Mouse (Mus musculus): ENCODE data around the gene Drap1. TPM values are rescaled to one million over a fixed set of nuclear protein-coding genes. Genes with fewer than 3 reads are reported as not detected.

Gene Drap1
- total and polyA plus RNA-seq, 3 experiments = 183 to 307 TPM; not detected in 1

GRCm38 (mm10) chr19:5425906-5426565 lies 1.3 kb upstream of the Drap1 start:
- H3K4me3 ChIP-seq (ENCODE audit: control insufficient read depth in 1 of 2, insufficient read depth in 1 of 2, low read depth in 2 of 2, low read length in 2 of 2) = peak overlapping the region; percentile 81 to 100
- peak overlapping the region; percentile 29; the same call in 1 of the 2 replicates for H3K27ac ChIP-seq (ENCODE audit: control insufficient read depth, low read depth, low read length)
- TF ChIP-seq NRF1 (IDR thresholded peaks at IDR 0.05; ENCODE audit: insufficient read depth, low read depth, low read length, poor library complexity, severe bottlenecking) (no peak), ELF1 (IDR thresholded peaks at IDR 0.05; ENCODE audit: low read depth, low read length) (no peak), HCFC1 (IDR thresholded peaks at IDR 0.05; ENCODE audit: low read depth, low read length) (no peak), POLR2A (IDR thresholded peaks at IDR 0.05; ENCODE audit: control insufficient read depth in 1 of 2, insufficient read depth in 1 of 2, low read depth in 1 of 2, low read length in 2 of 2, poor library complexity in 1 of 2) (no peak), KAT2A (conservative IDR thresholded peaks at IDR 0.05; ENCODE audit: low read depth, low read length) (no peak), ETS1 (IDR thresholded peaks at IDR 0.05; ENCODE audit: low read depth, low read length) (no peak), GATA1 (IDR thresholded peaks at IDR 0.05; ENCODE audit: low read depth, low read length) (no peak), SIN3A (IDR thresholded peaks at IDR 0.05; ENCODE audit: low read length) (no peak), CTCF (IDR thresholded peaks at IDR 0.05 in 2 of 3, conservative IDR thresholded peaks at IDR 0.05 in 1 of 3; ENCODE audit: control insufficient read depth in 1 of 3, insufficient read depth in 1 of 3, low read depth in 2 of 3, low read length in 3 of 3, poor library complexity in 1 of 3, severe bottlenecking in 1 of 3) (no peak), BHLHE40 (IDR thresholded peaks at IDR 0.05; ENCODE audit: borderline replicate concordance, low read depth, low read length) (no peak), MAFK (IDR thresholded peaks at IDR 0.05; ENCODE audit: borderline replicate concordance, low read depth, low read length) (no peak)
- H3K27me3 ChIP-seq (ENCODE audit: control insufficient read depth in 1 of 2, insufficient read depth in 2 of 2, low read length in 2 of 2) = no peaks in the 10 kb centered on the region
- peak overlapping the region; percentile 86 for H3K9ac ChIP-seq (ENCODE audit: control insufficient read depth, low read depth, low read length, poor library complexity, severe bottlenecking)
- no peak for DNase-seq (ENCODE audit: low read depth, low spot score)
- peaks cover 0 to 2% of the 10 kb centered on the region in 2 experiments; a peak in 2 of 4 replicates for H3K36me3 ChIP-seq (ENCODE audit: control insufficient read depth in 1 of 2, insufficient read depth in 2 of 2, low read length in 2 of 2)
- H3K79me2 ChIP-seq (ENCODE audit: control insufficient read depth, insufficient read depth, low read length, poor library complexity) = peaks cover 24% of the 10 kb centered on the region
- H3K9me3 ChIP-seq (replicated peaks; ENCODE audit: insufficient read depth, low read length) = no peaks in the 10 kb centered on the region
- H3K4me1 ChIP-seq (ENCODE audit: control insufficient read depth in 1 of 2, insufficient read depth in 2 of 2, low read length in 2 of 2) = peaks cover 0 to 13% of the 10 kb centered on the region in 2 experiments; a peak in 1 of 4 replicates

DNA sequence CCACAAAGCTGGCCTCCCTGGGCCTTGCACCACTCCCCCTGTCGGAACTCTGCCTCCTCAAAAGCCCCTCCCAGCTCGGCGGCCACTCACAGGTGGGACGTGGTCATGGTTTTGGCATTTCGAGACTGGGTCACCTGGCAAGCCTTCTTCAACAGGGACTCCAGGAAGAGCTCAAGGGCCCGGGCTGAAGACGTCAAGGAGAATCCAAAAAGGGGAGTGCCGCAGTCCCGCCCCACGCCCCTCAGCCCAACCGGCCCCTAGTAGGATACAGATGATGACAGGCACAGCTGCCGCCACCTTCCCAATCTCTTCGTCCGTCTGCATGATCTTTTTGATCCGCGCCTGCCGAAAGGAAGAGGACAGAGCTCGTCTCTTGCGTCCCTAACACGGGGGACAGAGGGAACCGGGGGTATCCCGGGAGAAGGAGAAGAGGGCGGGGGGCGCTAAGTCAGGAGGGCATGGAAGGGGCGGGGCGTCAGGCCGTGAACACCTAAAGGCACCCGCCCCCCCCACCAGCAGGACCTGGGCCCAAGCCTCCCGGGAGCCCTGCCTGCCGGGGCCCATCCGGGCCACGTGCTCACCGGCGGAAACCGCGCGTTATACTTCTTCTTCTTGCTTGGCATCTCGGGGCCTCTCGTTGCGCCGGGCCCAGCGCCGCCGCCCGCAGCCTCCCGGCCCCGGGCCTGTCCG lies 542 bp downstream of the Drap1 start:
- H3K9me3 ChIP-seq (replicated peaks; ENCODE audit: insufficient read depth, low read length) = no peaks in the 10 kb centered on the region
- H3K36me3 ChIP-seq (ENCODE audit: control insufficient read depth in 1 of 2, insufficient read depth in 2 of 2, low read length in 2 of 2) = peaks cover 0 to 2% of the 10 kb centered on the region in 2 experiments; a peak in 2 of 4 replicates
- no peaks in the 10 kb centered on the region for H3K27me3 ChIP-seq (ENCODE audit: control insufficient read depth in 1 of 2, insufficient read depth in 2 of 2, low read length in 2 of 2)
- H3K79me2 ChIP-seq (ENCODE audit: control insufficient read depth, insufficient read depth, low read length, poor library complexity) = peaks cover 24% of the 10 kb centered on the region
- peak; percentile 44; the same call in 1 of the 2 replicates for TF ChIP-seq NELFE (IDR thresholded peaks at IDR 0.05; ENCODE audit: low read depth, low read length)
- no peak for TF ChIP-seq GATA1 (IDR thresholded peaks at IDR 0.05; ENCODE audit: low read depth, low read length)
- TF ChIP-seq EP300 (IDR thresholded peaks at IDR 0.05; ENCODE audit: low read depth in 1 of 2, low read length in 2 of 2) = no peak
- no peak for TF ChIP-seq MAZ (IDR thresholded peaks at IDR 0.05; ENCODE audit: low read depth, low read length)
- TF ChIP-seq POLR2A (IDR thresholded peaks at IDR 0.05; ENCODE audit: control insufficient read depth in 1 of 2, insufficient read depth in 1 of 2, low read depth in 1 of 2, low read length in 2 of 2, poor library complexity in 1 of 2) = peak; percentile 47 to 50; a peak in 2 of 4 replicates
- TF ChIP-seq ETS1 (IDR thresholded peaks at IDR 0.05; ENCODE audit: low read depth, low read length) = peak; percentile 3; the same call in 1 of the 2 replicates
- TF ChIP-seq USF1 (IDR thresholded peaks at IDR 0.05; ENCODE audit: low read depth, low read length) = peak; percentile 49; the same call in 1 of the 2 replicates
- peak; percentile 76; the same call in 1 of the 2 replicates for TF ChIP-seq MXI1 (IDR thresholded peaks at IDR 0.05; ENCODE audit: low read depth, low read length)
- TF ChIP-seq MAX (IDR thresholded peaks at IDR 0.05; ENCODE audit: low read length) = peak; percentile 71; the same call in 1 of the 2 replicates
- peak overlapping the region; percentile 96 for H3K9ac ChIP-seq (ENCODE audit: control insufficient read depth, low read depth, low read length, poor library complexity, severe bottlenecking)
- peak overlapping the region; percentile 94 to 95 for H3K4me3 ChIP-seq (ENCODE audit: control insufficient read depth in 1 of 2, insufficient read depth in 1 of 2, low read depth in 2 of 2, low read length in 2 of 2)
- peaks cover 0 to 13% of the 10 kb centered on the region in 2 experiments; a peak in 1 of 4 replicates for H3K4me1 ChIP-seq (ENCODE audit: control insufficient read depth in 1 of 2, insufficient read depth in 2 of 2, low read length in 2 of 2)
- H3K27ac ChIP-seq (ENCODE audit: control insufficient read depth, low read depth, low read length) = peak overlapping the region; percentile 84
- DNase-seq (ENCODE audit: low read depth, low spot score) = peak; percentile 86
